Mouse (Mus musculus) hindbrain, postnatal 0 days (tissue): ENCODE results near the gene Gm37240. TPM values are rescaled to one million over a fixed set of nuclear protein-coding genes. Genes with fewer than 3 reads are reported as not detected.
A peak's percentile ranks its signal among the peaks of the same experiment; 100 is the strongest.

Experiments used
- ATAC-seq: fragments of 200-750 bp; cut with Nextera tagmentation; 2 replicates; pipeline ENCODE4 v1.8.0; 2017; ENCODE audit warnings: mild to moderate bottlenecking, moderate TSS enrichment, moderate library complexity
- DNase-seq: peaks from one replicate; pipeline ENCODE4 v3.0.0-alpha.2; 2015; ENCODE audit warnings: low spot score
- H3K27ac ChIP-seq: fragments of 300-500 bp; sonication (generic); 2 replicates; pipeline ENCODE4 v1.5.1; 2014; ENCODE audit warnings: mild to moderate bottlenecking
- H3K27me3 ChIP-seq: fragments of 300-500 bp; sonication (generic); 2 replicates; pipeline ENCODE4 v1.6.1; 2014; ENCODE audit warnings: low read length, mixed read lengths; ENCODE audit not compliant: insufficient read depth
- H3K36me3 ChIP-seq: fragments of 300-500 bp; sonication (generic); 2 replicates; pipeline ENCODE4 v1.6.1; 2014; ENCODE audit warnings: low read length, mixed read lengths; ENCODE audit not compliant: insufficient read depth
- H3K4me1 ChIP-seq: fragments of 300-500 bp; sonication (generic); 2 replicates; pipeline ENCODE4 v1.6.1; 2014; ENCODE audit warnings: antibody characterized with exemption, low read length, mixed read lengths; ENCODE audit not compliant: insufficient read depth
- H3K4me2 ChIP-seq: fragments of 300-500 bp; sonication (generic); 2 replicates; pipeline ENCODE4 v1.6.1; 2014; ENCODE audit warnings: low read depth, mild to moderate bottlenecking, low read length, moderate library complexity, mixed read lengths
- H3K4me3 ChIP-seq: fragments of 300-500 bp; sonication (generic); 2 replicates; pipeline ENCODE4 v1.5.1; 2014; ENCODE audit warnings: low read length
- H3K9ac ChIP-seq: fragments of 300-500 bp; sonication (generic); replicated peaks from 2 replicates; pipeline ENCODE4 v1.6.1; 2014; ENCODE audit warnings: mild to moderate bottlenecking, low read length, moderate library complexity, mixed read lengths
- H3K9me3 ChIP-seq: fragments of 300-500 bp; sonication (generic); 2 replicates; pipeline ENCODE4 v1.6.1; 2016; ENCODE audit warnings: low read length, mixed read lengths
- CTCF ChIP-seq: IDR thresholded peaks from 2 replicates; pipeline ENCODE4 v1.5.1; 2016; ENCODE audit warnings: antibody characterized with exemption, control low read depth, low read depth
- WGBS: fragments of 180-500 bp; shearing (Covaris S2); extraction: QIAGEN DNeasy Blood & Tissue Kit; methylation state at CpG from one replicate; pipeline ENCODE4 v1.1.7; 2014; 5-methylcytosine and 5-hydroxymethylcytosine counted together
- polyA plus RNA-seq: library from polyadenylated mRNA; unstranded; fragments of >200 nt; fragmentation: Nextera tagmentation; extraction: Ambion mirVana; gene quantifications from 2 replicates; pipeline ENCODE4 v1.2.1, GENCODE M21; 2015
- total RNA-seq: library from RNA; depleted of rRNA; stranded (reverse); fragments of >200 nt; gene quantifications from 2 replicates; pipeline ENCODE4 v1.2.3, GENCODE M21; 2014

The Gm37240 gene
- total and polyA plus RNA-seq, 2 experiments from 2014 or later: 1.5 TPM; not detected in 1

DNA sequence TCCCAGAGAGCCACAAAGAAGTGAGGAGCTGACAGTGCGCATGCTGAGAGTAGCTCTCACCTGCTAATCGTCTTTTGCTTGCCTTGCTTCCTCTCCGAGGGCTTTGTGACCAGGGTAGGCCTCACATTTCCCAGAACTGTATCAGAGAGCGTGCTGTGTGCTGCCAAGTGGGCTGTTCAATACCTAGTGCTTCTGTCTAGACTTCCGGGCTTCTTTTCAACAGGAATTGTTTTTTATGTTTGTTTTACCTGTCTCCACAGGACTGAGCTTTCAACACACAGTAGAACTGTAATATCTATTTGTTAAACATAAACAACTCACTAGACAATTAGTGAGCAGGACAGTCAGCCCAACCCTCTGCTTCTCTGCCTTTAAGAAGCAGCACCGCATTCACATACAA lies 42.0 kb downstream of the Gm37240 start:
- ATAC-seq (no peak), DNase-seq (no peak)
- H3K27ac ChIP-seq: no peak overlapping the region
- 83% methylated on average over 6 of the region's 6 CpGs for whole genome bisulfite sequencing
- no peak overlapping the region for H3K4me3 ChIP-seq
- H3K9ac ChIP-seq: no peak overlapping the region
- no peaks in the 10 kb centered on the region for H3K9me3 ChIP-seq
- no peaks in the 10 kb centered on the region for H3K36me3 ChIP-seq
- no peaks in the 10 kb centered on the region for H3K27me3 ChIP-seq
- no peaks in the 10 kb centered on the region for H3K4me1 ChIP-seq
- no peak overlapping the region for H3K4me2 ChIP-seq
- no peak for TF ChIP-seq CTCF

DNA sequence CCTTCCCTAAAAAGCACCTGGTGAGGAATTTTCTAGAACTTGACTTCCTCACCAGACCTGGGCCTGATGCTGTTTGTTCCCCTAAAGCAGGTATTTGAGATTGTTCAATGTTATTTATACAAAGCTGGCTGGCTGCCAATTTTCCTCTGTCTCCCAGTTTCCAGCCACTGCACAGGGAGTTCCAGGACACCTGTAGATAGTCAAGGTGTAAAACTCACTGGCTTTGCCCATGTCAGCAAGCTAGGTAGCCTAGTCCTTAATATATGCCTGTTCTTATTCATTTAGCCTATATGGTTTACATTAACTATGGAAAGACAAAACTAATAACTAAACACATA lies 44.5 kb downstream of the Gm37240 start:
- Histone ChIP-seq H3K4me2 (no peak overlapping the region), H3K4me3 (no peak overlapping the region), H3K9me3 (no peaks in the 10 kb centered on the region), H3K9ac (no peak overlapping the region), H3K27me3 (no peaks in the 10 kb centered on the region), H3K4me1 (no peaks in the 10 kb centered on the region), H3K27ac (no peak overlapping the region), H3K36me3 (no peaks in the 10 kb centered on the region)
- DNase-seq (no peak), ATAC-seq (no peak)
- no peak for TF ChIP-seq CTCF

DNA sequence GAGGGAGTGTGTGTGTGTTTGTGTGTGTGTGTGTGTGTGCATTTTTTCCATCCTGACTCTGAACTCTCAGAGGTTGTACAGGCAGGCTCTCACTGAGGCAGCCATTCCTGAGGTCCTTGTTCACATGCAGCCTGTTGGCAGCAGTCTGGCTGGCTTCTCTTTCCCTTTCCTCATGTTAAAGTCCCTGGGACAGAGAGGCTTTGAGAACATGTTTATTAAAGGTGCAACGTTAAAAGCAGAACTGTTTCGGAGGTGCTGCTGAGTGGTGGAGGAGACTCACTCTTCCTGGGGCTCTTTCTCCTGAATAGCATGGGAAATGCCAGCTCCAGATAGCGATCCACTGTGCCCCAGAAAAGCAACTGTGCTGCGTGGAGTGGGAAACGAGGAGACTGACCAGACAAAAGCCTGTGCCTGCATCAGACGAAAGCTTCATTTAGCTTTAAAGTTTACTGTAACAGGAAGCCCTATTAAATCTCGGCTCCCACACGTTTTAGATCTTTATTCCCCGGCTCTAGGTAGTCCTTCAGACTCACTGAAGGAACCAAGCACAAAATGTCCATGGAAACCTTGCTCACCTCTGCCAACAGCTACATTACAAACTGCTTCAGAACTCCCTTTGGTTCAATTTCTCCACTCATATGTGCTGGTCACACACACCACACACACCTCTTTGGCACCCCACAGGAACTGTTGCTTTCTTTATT lies 45.0 kb downstream of the Gm37240 start:
- H3K4me1 ChIP-seq: no peaks in the 10 kb centered on the region
- H3K9me3 ChIP-seq: no peaks in the 10 kb centered on the region
- 45% methylated on average over 9 of the region's 9 CpGs for WGBS
- no peak overlapping the region for H3K9ac ChIP-seq
- ATAC-seq: no peak
- H3K4me2 ChIP-seq: no peak overlapping the region
- peak overlapping the region; percentile 63 for H3K27ac ChIP-seq
- no peaks in the 10 kb centered on the region for H3K36me3 ChIP-seq
- no peak overlapping the region for H3K4me3 ChIP-seq
- DNase-seq: no peak
- no peak for TF ChIP-seq CTCF
- H3K27me3 ChIP-seq: no peaks in the 10 kb centered on the region

DNA sequence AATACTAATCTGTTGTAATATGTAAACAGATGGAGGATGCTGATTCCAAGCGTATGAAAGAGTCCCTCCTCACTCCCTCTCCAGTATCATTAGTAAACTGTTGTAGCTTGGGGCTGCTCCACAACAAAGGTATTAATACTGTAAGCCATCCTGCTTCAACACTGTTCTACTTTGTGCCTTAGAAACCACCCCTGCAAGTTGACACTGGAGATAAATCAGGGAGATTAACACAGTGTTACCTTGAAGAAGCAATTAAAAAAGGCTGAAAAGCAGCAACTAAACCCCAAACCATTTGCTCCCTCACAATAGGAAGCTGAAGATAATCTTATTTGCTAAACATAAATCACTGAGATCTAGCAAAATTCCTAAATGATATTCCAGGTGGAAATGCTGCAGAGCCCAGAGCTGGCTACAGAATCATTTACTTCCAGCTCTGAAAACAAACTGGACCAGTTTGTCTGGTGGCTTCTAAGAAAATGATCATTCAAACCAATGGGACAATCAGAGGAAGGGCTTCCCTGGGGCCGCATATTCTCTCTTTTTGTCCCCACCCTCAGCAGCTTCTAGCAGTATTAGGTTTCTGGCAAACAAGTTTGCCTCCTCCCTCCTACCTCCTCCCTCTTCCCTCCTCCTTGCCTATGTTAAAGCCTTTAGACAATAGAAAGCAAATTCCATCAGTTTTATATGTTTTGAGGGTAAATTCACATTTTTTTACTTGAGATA lies 45.7 kb downstream of the Gm37240 start:
- Histone ChIP-seq H3K4me2 (no peak overlapping the region), H3K4me3 (no peak overlapping the region), H3K27me3 (no peaks in the 10 kb centered on the region), H3K36me3 (no peaks in the 10 kb centered on the region), H3K27ac (peak overlapping the region; percentile 63; the same call in 1 of the 2 replicates), H3K9ac (no peak overlapping the region), H3K4me1 (no peaks in the 10 kb centered on the region), H3K9me3 (no peaks in the 10 kb centered on the region)
- no peak for DNase-seq
- no peak for TF ChIP-seq CTCF
- ATAC-seq: no peak
- 28% methylated on average over 2 of the region's 2 CpGs for WGBS

DNA sequence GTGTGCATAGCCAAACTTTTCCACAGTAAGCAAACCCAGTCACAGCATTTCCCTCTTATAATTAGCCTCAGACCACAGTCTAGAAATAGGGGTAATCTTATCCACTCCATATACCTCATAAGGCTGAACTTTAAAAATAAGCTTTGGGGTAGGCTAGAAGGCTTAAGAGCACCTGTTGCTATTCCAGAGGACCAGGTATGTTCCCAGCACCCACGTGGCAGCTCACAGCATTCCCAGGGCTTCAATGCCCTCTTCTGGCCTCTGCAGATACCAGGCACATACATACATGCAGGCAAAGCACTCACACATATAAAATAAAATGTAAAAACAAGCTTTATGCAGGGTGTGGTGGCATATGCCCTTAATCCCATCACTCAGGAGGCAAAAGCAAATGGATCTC lies 53.7 kb downstream of the Gm37240 start:
- H3K27me3 ChIP-seq: no peaks in the 10 kb centered on the region
- no peaks in the 10 kb centered on the region for H3K36me3 ChIP-seq
- H3K9me3 ChIP-seq: no peaks in the 10 kb centered on the region
- 77% methylated on average over 1 of the region's 1 CpGs for WGBS
- H3K9ac ChIP-seq: no peak overlapping the region
- H3K4me1 ChIP-seq: no peaks in the 10 kb centered on the region
- H3K4me2 ChIP-seq: no peak overlapping the region
- H3K27ac ChIP-seq: no peak overlapping the region
- DNase-seq (no peak), ATAC-seq (no peak)
- no peak overlapping the region for H3K4me3 ChIP-seq
- TF ChIP-seq CTCF: no peak

DNA sequence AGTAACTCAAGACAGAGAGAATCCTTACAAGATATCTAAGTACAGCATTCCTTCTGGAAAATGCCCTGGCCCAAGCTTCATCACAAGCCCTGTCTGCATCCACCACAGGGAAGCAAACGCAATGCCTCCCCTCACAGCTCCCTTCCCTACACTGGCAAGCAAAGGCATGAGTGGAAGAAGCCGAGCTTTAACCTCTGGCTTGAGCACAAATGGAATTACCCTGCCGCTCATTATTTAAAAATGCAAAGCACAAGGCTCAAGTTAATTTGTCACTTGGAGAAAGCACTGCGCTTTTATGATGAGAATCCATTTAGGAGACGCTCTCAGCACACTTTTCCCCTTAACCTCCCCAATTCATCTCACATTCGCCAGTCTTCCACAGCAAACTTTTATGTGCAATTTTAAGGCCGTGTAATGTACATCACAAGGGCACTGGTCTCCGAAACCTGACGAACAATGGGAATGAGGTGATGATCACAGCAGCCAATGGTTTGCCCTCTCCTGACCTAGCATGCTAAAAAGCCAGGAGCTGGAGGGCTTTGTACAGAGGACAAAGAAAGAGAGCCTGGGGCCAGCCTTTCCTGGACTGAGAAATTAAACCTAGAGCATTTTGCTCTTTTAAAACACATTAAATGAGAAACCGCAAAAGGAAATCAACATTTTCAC lies 54.7 kb downstream of the Gm37240 start:
- H3K9me3 ChIP-seq: no peaks in the 10 kb centered on the region
- no peak overlapping the region for H3K27ac ChIP-seq
- 50% methylated on average over 10 of the region's 10 CpGs for WGBS
- no peak for DNase-seq
- ATAC-seq: no peak
- H3K9ac ChIP-seq: no peak overlapping the region
- no peaks in the 10 kb centered on the region for H3K27me3 ChIP-seq
- H3K4me3 ChIP-seq: no peak overlapping the region
- H3K4me1 ChIP-seq: no peaks in the 10 kb centered on the region
- no peaks in the 10 kb centered on the region for H3K36me3 ChIP-seq
- H3K4me2 ChIP-seq: no peak overlapping the region
- no peak for TF ChIP-seq CTCF

DNA sequence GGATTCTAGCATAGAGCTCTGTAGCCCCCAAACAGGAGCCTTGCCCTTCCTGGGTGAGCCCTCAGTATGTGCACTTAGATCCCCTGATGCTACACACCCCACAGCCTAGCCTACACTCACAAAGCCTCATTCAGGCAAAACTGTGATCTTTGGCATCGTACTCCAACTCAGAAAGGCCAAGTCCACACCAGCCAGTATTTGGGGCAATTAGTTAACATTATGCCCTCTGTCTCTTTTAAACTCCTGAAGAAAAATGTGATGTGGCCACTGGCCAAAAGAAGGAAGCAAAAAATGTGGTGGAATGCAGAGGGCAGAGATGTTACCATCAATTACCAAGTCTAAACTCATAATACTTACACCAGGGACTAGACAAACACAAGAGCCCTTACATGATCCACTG lies 55.5 kb downstream of the Gm37240 start:
- no peaks in the 10 kb centered on the region for H3K4me1 ChIP-seq
- H3K4me3 ChIP-seq: no peak overlapping the region
- no peak for TF ChIP-seq CTCF
- H3K27ac ChIP-seq: no peak overlapping the region
- DNase-seq (no peak), ATAC-seq (no peak)
- no peaks in the 10 kb centered on the region for H3K36me3 ChIP-seq
- H3K9ac ChIP-seq: no peak overlapping the region
- H3K4me2 ChIP-seq: no peak overlapping the region
- H3K9me3 ChIP-seq: no peaks in the 10 kb centered on the region
- 71% methylated on average over 1 of the region's 1 CpGs for WGBS
- H3K27me3 ChIP-seq: no peaks in the 10 kb centered on the region
